Mouse (Mus musculus): ENCODE data around the gene Tex30. TPM values are rescaled to one million over a fixed set of nuclear protein-coding genes. Genes with fewer than 3 reads are reported as not detected.
A peak's percentile ranks its signal among the peaks of the same experiment; 100 is the strongest.
"Not testable (repeated sequence)": the region's sequence is repeated elsewhere in the genome, so short reads cannot be mapped to it uniquely, and the experiment has no call there.

Gene Tex30
- polyA plus RNA-seq, 1 experiment, result not detected

GRCm38 (mm10) chr1:44057805-44058204, 44.4 kb downstream of the Tex30 start:
- Histone ChIP-seq H3K4me3 (ENCODE audit: insufficient read depth, low read depth, low read length) (no peak overlapping the region), H3K4me1 (ENCODE audit: control insufficient read depth, insufficient read depth, low read length) (no peaks in the 10 kb centered on the region), H3K27ac (ENCODE audit: insufficient read depth, low read depth, low read length) (no peak overlapping the region)
- WGBS, result 88% methylated on average over 3 of the region's 3 CpGs
- TF ChIP-seq POLR2A (IDR thresholded peaks at IDR 0.05; ENCODE audit: insufficient read depth, low read depth, low read length) (no peak), CTCF (IDR thresholded peaks at IDR 0.05; ENCODE audit: insufficient read depth, low read depth, low read length) (no peak)

- Histone ChIP-seq H3K27ac (ENCODE audit: insufficient read depth, low read depth, low read length) (no peak overlapping the region), H3K4me1 (ENCODE audit: control insufficient read depth, insufficient read depth, low read length) (peaks cover 4% of the 10 kb centered on the region), H3K4me3 (ENCODE audit: insufficient read depth, low read depth, low read length) (no peak overlapping the region)
- 87% methylated on average over 2 of the region's 2 CpGs for WGBS
- no peak for TF ChIP-seq CTCF (IDR thresholded peaks at IDR 0.05; ENCODE audit: insufficient read depth, low read depth, low read length)
- no peak for TF ChIP-seq POLR2A (IDR thresholded peaks at IDR 0.05; ENCODE audit: insufficient read depth, low read depth, low read length)
These were observed 55.7 kb downstream of the Tex30 start for GRCm38 (mm10) chr1:44046556-44046955.

- H3K27ac ChIP-seq (ENCODE audit: insufficient read depth, low read depth, low read length); H3K4me3 ChIP-seq (ENCODE audit: insufficient read depth, low read depth, low read length); H3K4me1 ChIP-seq (ENCODE audit: control insufficient read depth, insufficient read depth, low read length): not testable (repeated sequence)
- 88% methylated on average over 5 of the region's 5 CpGs for WGBS
These were observed 56.6 kb downstream of the Tex30 start for GRCm38 (mm10) chr1:44045689-44046088.

GRCm38 (mm10) chr1:44042555-44042915, 59.7 kb downstream of the Tex30 start:
- H3K27ac ChIP-seq (ENCODE audit: insufficient read depth, low read depth, low read length), result no peak overlapping the region
- TF ChIP-seq POLR2A (IDR thresholded peaks at IDR 0.05; ENCODE audit: insufficient read depth, low read depth, low read length) (no peak), CTCF (IDR thresholded peaks at IDR 0.05; ENCODE audit: insufficient read depth, low read depth, low read length) (no peak)
- peaks cover 4% of the 10 kb centered on the region for H3K4me1 ChIP-seq (ENCODE audit: control insufficient read depth, insufficient read depth, low read length)
- peak overlapping the region; percentile 44 for H3K4me3 ChIP-seq (ENCODE audit: insufficient read depth, low read depth, low read length)
- WGBS, result 3% methylated on average over 6 of the region's 6 CpGs

- WGBS, result under 1% methylated on average over 17 of the region's 17 CpGs
- no peak overlapping the region for H3K27ac ChIP-seq (ENCODE audit: insufficient read depth, low read depth, low read length)
- H3K4me3 ChIP-seq (ENCODE audit: insufficient read depth, low read depth, low read length), result peak overlapping the region; percentile 44
- TF ChIP-seq POLR2A (IDR thresholded peaks at IDR 0.05; ENCODE audit: insufficient read depth, low read depth, low read length), result no peak
- no peak for TF ChIP-seq CTCF (IDR thresholded peaks at IDR 0.05; ENCODE audit: insufficient read depth, low read depth, low read length)
- H3K4me1 ChIP-seq (ENCODE audit: control insufficient read depth, insufficient read depth, low read length), result peaks cover 4% of the 10 kb centered on the region
These were observed 60.3 kb downstream of the Tex30 start for GRCm38 (mm10) chr1:44041797-44042554.

Other genes starting within 250 kb of the Tex30 start
- 104 TPM in 1 of 2 replicates, not detected in the other for gene Tpp2, start 168.8 kb downstream of the Tex30 start, polyA plus RNA-seq (2012; ENCODE audit: insufficient read depth, insufficient read length, low replicate concordance, missing spikeins)
- gene Mettl21c, start 82.4 kb downstream of the Tex30 start, polyA plus RNA-seq (2012; ENCODE audit: insufficient read depth, insufficient read length, low replicate concordance, missing spikeins), result not detected in 2 replicates
- gene Gm8251, start 40.5 kb downstream of the Tex30 start, polyA plus RNA-seq (2012; ENCODE audit: insufficient read depth, insufficient read length, low replicate concordance, missing spikeins), result not detected in 2 replicates
- not detected in 2 replicates for gene Kdelc1, start 16.4 kb upstream of the Tex30 start, polyA plus RNA-seq (2012; ENCODE audit: insufficient read depth, insufficient read length, low replicate concordance, missing spikeins)
- gene Bivm, start 16.5 kb upstream of the Tex30 start, polyA plus RNA-seq (2012; ENCODE audit: insufficient read depth, insufficient read length, low replicate concordance, missing spikeins), result not detected in 2 replicates
- gene Ercc5, start 45.3 kb upstream of the Tex30 start, polyA plus RNA-seq (2012; ENCODE audit: insufficient read depth, insufficient read length, low replicate concordance, missing spikeins), result not detected in 2 replicates
- not detected in 2 replicates for gene Mettl21e, start 116.5 kb upstream of the Tex30 start, polyA plus RNA-seq (2012; ENCODE audit: insufficient read depth, insufficient read length, low replicate concordance, missing spikeins)

All from olfactory bulb, adult 2 months (tissue).